Mouse (Mus musculus) myocyte (in vitro differentiated cells): ENCODE measurements at regions not wholly inside any gene's neighbourhood (a gene's known extent, or its start where the extent isn't known, plus 50 kb on each side); places are given as distances from the start of the nearest gene placed in this dataset.

Experiments used
- CEBPB ChIP-seq: IDR thresholded peaks from 2 replicates; pipeline ENCODE4 v1.6.1; 2011; ENCODE audit warnings: mild to moderate bottlenecking, moderate library complexity; ENCODE audit not compliant: poor library complexity, insufficient read depth, severe bottlenecking
- E2F4 ChIP-seq: IDR thresholded peaks from one replicate; pipeline ENCODE4 v1.6.1; 2011; ENCODE audit warnings: mild to moderate bottlenecking, control low read depth, moderate library complexity; ENCODE audit not compliant: insufficient read depth
- MAX ChIP-seq: IDR thresholded peaks from one replicate; pipeline ENCODE4 v1.6.1; 2011; ENCODE audit warnings: low read depth, mild to moderate bottlenecking, control low read depth
- MYOD1 ChIP-seq, 3 experiments: IDR thresholded peaks; one replicate each; pipeline ENCODE4 v1.6.1; 2011; ENCODE audit warnings: control low read depth in 2 of 3, low read depth in 2 of 3, mild to moderate bottlenecking in 2 of 3, moderate library complexity in 1 of 3; ENCODE audit not compliant: insufficient read length in 2 of 3, control insufficient read depth in 1 of 3
- MYOG ChIP-seq, 3 experiments: IDR thresholded peaks; one replicate each; pipeline ENCODE4 v1.6.1; 2011; ENCODE audit warnings: control low read depth in 2 of 3, low read depth in 2 of 3, mild to moderate bottlenecking in 2 of 3; ENCODE audit not compliant: insufficient read length in 2 of 3, control insufficient read depth in 1 of 3, insufficient read depth in 1 of 3
- POLR2A ChIP-seq: IDR thresholded peaks from one replicate; pipeline ENCODE4 v1.6.1; 2011; ENCODE audit warnings: low read depth, mild to moderate bottlenecking, control low read depth, moderate library complexity; ENCODE audit not compliant: insufficient read length
- POLR2AphosphoS2 ChIP-seq: IDR thresholded peaks from one replicate; pipeline ENCODE4 v1.6.1; 2011; ENCODE audit warnings: low read depth, control low read depth; ENCODE audit not compliant: insufficient read length
- SRF ChIP-seq: IDR thresholded peaks from one replicate; pipeline ENCODE4 v1.6.1; 2011; ENCODE audit warnings: low read depth; ENCODE audit not compliant: control insufficient read depth, insufficient read length
- TCF12 ChIP-seq: IDR thresholded peaks from one replicate; pipeline ENCODE4 v1.6.1; 2011; ENCODE audit warnings: mild to moderate bottlenecking, control low read depth; ENCODE audit not compliant: poor library complexity, insufficient read depth, severe bottlenecking
- TCF3 ChIP-seq: IDR thresholded peaks from one replicate; pipeline ENCODE4 v1.6.1; 2011; ENCODE audit warnings: low read depth, control low read depth; ENCODE audit not compliant: insufficient read length
- USF1 ChIP-seq: IDR thresholded peaks from one replicate; pipeline ENCODE4 v1.6.1; 2011; ENCODE audit warnings: low read depth, mild to moderate bottlenecking, control low read depth, moderate library complexity

- TF ChIP-seq USF1 (no peak), POLR2AphosphoS2 (no peak), MAX (no peak), POLR2A (no peak), E2F4 (no peak), TCF12 (no peak), MYOD1 (IDR thresholded peaks at IDR 0.05; ENCODE audit: control insufficient read depth in 1 of 3, insufficient read length in 2 of 3, low read depth in 2 of 3) (no peak), MYOG (IDR thresholded peaks at IDR 0.05; ENCODE audit: control insufficient read depth in 1 of 3, insufficient read depth in 1 of 3, insufficient read length in 2 of 3, low read depth in 2 of 3) (no peak), CEBPB (no peak), TCF3 (no peak), SRF (no peak)
Observed at GRCm38 (mm10) chr5:41266731-41267130, 441.2 kb downstream of the Rab28 start.
